Mouse (Mus musculus): ENCODE measurements around the gene Rnase11.

GRCm38 (mm10) chr14:51081035-51081434, 31.1 kb upstream of the Rnase11 start:
- TF ChIP-seq TCF12 (IDR thresholded peaks at IDR 0.05; ENCODE audit: insufficient read depth, poor library complexity, severe bottlenecking): no peak
- no peak for TF ChIP-seq REST (IDR thresholded peaks at IDR 0.05; ENCODE audit: insufficient read depth, insufficient read length)
- no peak for TF ChIP-seq MYOG (IDR thresholded peaks at IDR 0.05; ENCODE audit: control insufficient read depth in 1 of 3, insufficient read depth in 1 of 3, insufficient read length in 2 of 3, low read depth in 2 of 3)
- no peak for TF ChIP-seq USF1 (IDR thresholded peaks at IDR 0.05; ENCODE audit: low read depth)
- TF ChIP-seq CEBPB (IDR thresholded peaks at IDR 0.05; ENCODE audit: insufficient read depth, poor library complexity, severe bottlenecking): no peak
- TF ChIP-seq MYOD1 (IDR thresholded peaks at IDR 0.05; ENCODE audit: control insufficient read depth in 1 of 3, insufficient read length in 2 of 3, low read depth in 2 of 3): no peak
- TF ChIP-seq POLR2A (IDR thresholded peaks at IDR 0.05; ENCODE audit: insufficient read length, low read depth): no peak
- TF ChIP-seq MAX (IDR thresholded peaks at IDR 0.05; ENCODE audit: low read depth): no peak
- no peak for TF ChIP-seq POLR2AphosphoS2 (IDR thresholded peaks at IDR 0.05; ENCODE audit: insufficient read length, low read depth)
- no peak for TF ChIP-seq E2F4 (IDR thresholded peaks at IDR 0.05; ENCODE audit: insufficient read depth)
- no peak for TF ChIP-seq SRF (IDR thresholded peaks at IDR 0.05; ENCODE audit: control insufficient read depth, insufficient read length, low read depth)

Measured in myocyte (in vitro differentiated cells).